Mouse (Mus musculus) C2C12 (cell line): ENCODE data around the gene Auts2. TPM values are rescaled to one million over a fixed set of nuclear protein-coding genes. Genes with fewer than 3 reads are reported as not detected.

Source experiments
- H3K27me3 ChIP-seq: one replicate; pipeline ENCODE4 v1.6.1; 2011; ENCODE audit not compliant: control insufficient read depth, insufficient read depth, insufficient read length
- H3K36me3 ChIP-seq: one replicate; pipeline ENCODE4 v1.6.1; 2011; ENCODE audit not compliant: control insufficient read depth, insufficient read depth
- H3K4me3 ChIP-seq: one replicate; pipeline ENCODE4 v1.5.1; 2011; ENCODE audit warnings: mild to moderate bottlenecking, control low read depth; ENCODE audit not compliant: poor library complexity, insufficient read depth, severe bottlenecking
- H3K79me2 ChIP-seq: one replicate; pipeline ENCODE4 v1.6.1; 2011; ENCODE audit not compliant: control insufficient read depth, insufficient read depth
- H3K79me3 ChIP-seq: one replicate; pipeline ENCODE4 v1.6.1; 2011; ENCODE audit warnings: low read depth, control low read depth
- H3ac ChIP-seq: one replicate; pipeline ENCODE3; 2011; ENCODE audit warnings: low read depth; ENCODE audit not compliant: control insufficient read depth, insufficient read length
- CEBPB ChIP-seq: IDR thresholded peaks from one replicate; pipeline ENCODE4 v1.6.1; 2011; ENCODE audit warnings: low read depth, mild to moderate bottlenecking, control low read depth, moderate library complexity
- CTCF ChIP-seq: IDR thresholded peaks from one replicate; pipeline ENCODE4 v1.5.1; 2011; ENCODE audit not compliant: control insufficient read depth, insufficient read depth, insufficient read length
- FOSL1 ChIP-seq: IDR thresholded peaks from one replicate; pipeline ENCODE4 v1.8.0; 2011; ENCODE audit warnings: mild to moderate bottlenecking, low read length; ENCODE audit not compliant: poor library complexity, insufficient read depth, severe bottlenecking
- MAX ChIP-seq: IDR thresholded peaks from one replicate; pipeline ENCODE4 v1.6.1; 2011; ENCODE audit warnings: mild to moderate bottlenecking, control low read depth
- MYOD1 ChIP-seq: IDR thresholded peaks from one replicate; pipeline ENCODE4 v1.6.1; 2011; ENCODE audit warnings: low read depth; ENCODE audit not compliant: control insufficient read depth, insufficient read length
- MYOG ChIP-seq: IDR thresholded peaks from one replicate; pipeline ENCODE4 v1.6.1; 2011; ENCODE audit not compliant: control insufficient read depth, insufficient read length; ENCODE audit errors: extremely low read depth
- USF1 ChIP-seq: IDR thresholded peaks from one replicate; pipeline ENCODE4 v1.6.1; 2011; ENCODE audit warnings: low read depth, mild to moderate bottlenecking, control low read depth, moderate library complexity
- polyA plus RNA-seq: library from polyadenylated mRNA; unstranded; fragments of >200 nt; fragmentation: generic; extraction: Trizol; gene quantifications from one replicate; pipeline ENCODE4 v1.2.1, GENCODE M21; 2012; ENCODE audit warnings: missing spikeins

The Auts2 gene
- polyA plus RNA-seq, 1 experiment: 8.4 TPM

GRCm38 (mm10) chr5:131839657-131840315 lies 703.4 kb downstream of the Auts2 start:
- Histone ChIP-seq H3K79me2 (no peaks in the 10 kb centered on the region), H3K36me3 (no peaks in the 10 kb centered on the region), H3ac (no peak overlapping the region), H3K79me3 (no peaks in the 10 kb centered on the region), H3K4me3 (no peak overlapping the region), H3K27me3 (no peaks in the 10 kb centered on the region)
- TF ChIP-seq USF1: no peak
- TF ChIP-seq CTCF: no peak
- no peak for TF ChIP-seq MYOG
- TF ChIP-seq CEBPB: no peak
- TF ChIP-seq MYOD1: no peak
- TF ChIP-seq MAX: no peak
- no peak for TF ChIP-seq FOSL1

- no peaks in the 10 kb centered on the region for H3K27me3 ChIP-seq
- no peak overlapping the region for H3ac ChIP-seq
- H3K79me3 ChIP-seq: no peaks in the 10 kb centered on the region
- H3K36me3 ChIP-seq: no peaks in the 10 kb centered on the region
- no peaks in the 10 kb centered on the region for H3K79me2 ChIP-seq
- no peak overlapping the region for H3K4me3 ChIP-seq
- TF ChIP-seq MYOD1 (no peak), MYOG (no peak), USF1 (no peak), CTCF (no peak), MAX (no peak), FOSL1 (no peak), CEBPB (no peak)
Observed at GRCm38 (mm10) chr5:131839023-131839422, 704.1 kb downstream of the Auts2 start.

GRCm38 (mm10) chr5:131838064-131838463 lies 705.1 kb downstream of the Auts2 start:
- no peaks in the 10 kb centered on the region for H3K79me3 ChIP-seq
- no peaks in the 10 kb centered on the region for H3K79me2 ChIP-seq
- no peaks in the 10 kb centered on the region for H3K36me3 ChIP-seq
- no peak overlapping the region for H3ac ChIP-seq
- TF ChIP-seq CEBPB: no peak
- no peak for TF ChIP-seq MYOG
- no peak for TF ChIP-seq FOSL1
- no peak for TF ChIP-seq USF1
- no peak for TF ChIP-seq MAX
- TF ChIP-seq CTCF: no peak
- TF ChIP-seq MYOD1: no peak
- no peak overlapping the region for H3K4me3 ChIP-seq
- H3K27me3 ChIP-seq: no peaks in the 10 kb centered on the region

GRCm38 (mm10) chr5:131836014-131836735 lies 707.0 kb downstream of the Auts2 start:
- no peaks in the 10 kb centered on the region for H3K79me2 ChIP-seq
- no peaks in the 10 kb centered on the region for H3K36me3 ChIP-seq
- no peaks in the 10 kb centered on the region for H3K79me3 ChIP-seq
- no peak overlapping the region for H3K4me3 ChIP-seq
- TF ChIP-seq CEBPB (no peak), MAX (no peak), MYOD1 (no peak), FOSL1 (no peak), MYOG (no peak), CTCF (no peak), USF1 (no peak)
- H3ac ChIP-seq: no peak overlapping the region
- H3K27me3 ChIP-seq: no peaks in the 10 kb centered on the region

GRCm38 (mm10) chr5:131832891-131833876 lies 710.0 kb downstream of the Auts2 start:
- Histone ChIP-seq H3ac (no peak overlapping the region), H3K79me3 (no peaks in the 10 kb centered on the region), H3K27me3 (no peaks in the 10 kb centered on the region), H3K36me3 (no peaks in the 10 kb centered on the region), H3K79me2 (no peaks in the 10 kb centered on the region), H3K4me3 (no peak overlapping the region)
- no peak for TF ChIP-seq USF1
- TF ChIP-seq MYOD1: no peak
- no peak for TF ChIP-seq CEBPB
- no peak for TF ChIP-seq MYOG
- TF ChIP-seq CTCF: no peak
- no peak for TF ChIP-seq MAX
